Mouse (Mus musculus) intestine, embryonic 15.5 days (tissue): ENCODE data around the gene Gm13090. TPM values are rescaled to one million over a fixed set of nuclear protein-coding genes. Genes with fewer than 3 reads are reported as not detected.

Experiments used
- ATAC-seq: fragments of 200-750 bp; cut with Nextera tagmentation; 2 replicates; pipeline ENCODE4 v1.8.0; 2017; ENCODE audit warnings: moderate TSS enrichment, moderate library complexity
- H3K27ac ChIP-seq: fragments of 300-500 bp; sonication (generic); 2 replicates; pipeline ENCODE4 v1.5.1; 2015; ENCODE audit warnings: mild to moderate bottlenecking, inconsistent platforms
- H3K27me3 ChIP-seq: fragments of 300-500 bp; sonication (generic); replicated peaks from 2 replicates; pipeline ENCODE4 v1.6.1; 2015; ENCODE audit warnings: inconsistent platforms
- H3K36me3 ChIP-seq: fragments of 300-500 bp; sonication (generic); 2 replicates; pipeline ENCODE4 v1.6.1; 2015; ENCODE audit warnings: inconsistent platforms
- H3K4me1 ChIP-seq: fragments of 300-500 bp; sonication (generic); replicated peaks from 2 replicates; pipeline ENCODE4 v1.6.1; 2015; ENCODE audit warnings: inconsistent platforms
- H3K4me2 ChIP-seq: fragments of 300-500 bp; sonication (generic); replicated peaks from 2 replicates; pipeline ENCODE4 v1.6.1; 2015; ENCODE audit warnings: mild to moderate bottlenecking, inconsistent platforms
- H3K4me3 ChIP-seq: fragments of 300-500 bp; sonication (generic); replicated peaks from 2 replicates; pipeline ENCODE4 v1.5.1; 2015; ENCODE audit warnings: inconsistent platforms
- H3K9ac ChIP-seq: fragments of 300-500 bp; sonication (generic); 2 replicates; pipeline ENCODE4 v1.6.1; 2015; ENCODE audit warnings: inconsistent platforms
- H3K9me3 ChIP-seq: fragments of 300-500 bp; sonication (generic); 2 replicates; pipeline ENCODE4 v1.6.1; 2016; ENCODE audit warnings: inconsistent platforms
- WGBS: fragments of 180-500 bp; shearing (Covaris S2); methylation state at CpG from one replicate; pipeline ENCODE4 v1.1.7; 2015; 5-methylcytosine and 5-hydroxymethylcytosine counted together
- polyA plus RNA-seq: library from polyadenylated mRNA; unstranded; fragments of >200 nt; fragmentation: Nextera tagmentation; extraction: Ambion mirVana; gene quantifications from 2 replicates; pipeline ENCODE4 v1.2.1, GENCODE M21; 2015

Gene Gm13090
- polyA plus RNA-seq, 1 experiment from 2014 or later, result not detected

GRCm38 (mm10) chr4:151129725-151130557, 40.6 kb downstream of the Gm13090 start:
- 70% methylated on average over 16 of the region's 16 CpGs for WGBS

GRCm38 (mm10) chr4:151130756-151131490, 41.6 kb downstream of the Gm13090 start:
- peak; percentile 18; the same call in 1 of the 2 replicates for ATAC-seq
- no peak overlapping the region for H3K4me2 ChIP-seq
- peaks cover 18% of the 10 kb centered on the region; the same call in 1 of the 2 replicates for H3K4me1 ChIP-seq
- H3K36me3 ChIP-seq, result no peaks in the 10 kb centered on the region
- no peak overlapping the region for H3K9ac ChIP-seq
- H3K27me3 ChIP-seq, result 0 out of 2 replicates have a peak, but pooled peaks cover 3% of the 10 kb centered on the region
- no peak overlapping the region for H3K4me3 ChIP-seq
- no peak overlapping the region for H3K27ac ChIP-seq
- WGBS, result 54% methylated on average over 9 of the region's 9 CpGs
- H3K9me3 ChIP-seq, result no peaks in the 10 kb centered on the region

More at GRCm38 (mm10) chr4:151129725-151130557, 40.6 kb downstream of the Gm13090 start:
- no peak overlapping the region for H3K4me3 ChIP-seq
- no peak overlapping the region for H3K27ac ChIP-seq
- peak overlapping the region; percentile 100 for H3K4me2 ChIP-seq
- H3K36me3 ChIP-seq, result no peaks in the 10 kb centered on the region
- 0 out of 2 replicates have a peak, but pooled peaks cover 3% of the 10 kb centered on the region for H3K27me3 ChIP-seq
- H3K9ac ChIP-seq, result no peak overlapping the region
- no peaks in the 10 kb centered on the region for H3K9me3 ChIP-seq
- peaks cover 18% of the 10 kb centered on the region; the same call in 1 of the 2 replicates for H3K4me1 ChIP-seq
- no peak for ATAC-seq

GRCm38 (mm10) chr4:151132493-151132892, 43.1 kb downstream of the Gm13090 start:
- ATAC-seq, result no peak
- Histone ChIP-seq H3K9ac (no peak overlapping the region), H3K4me2 (no peak overlapping the region), H3K4me3 (no peak overlapping the region), H3K9me3 (no peaks in the 10 kb centered on the region), H3K36me3 (no peaks in the 10 kb centered on the region), H3K27me3 (0 out of 2 replicates have a peak, but pooled peaks cover 3% of the 10 kb centered on the region), H3K4me1 (peaks cover 18% of the 10 kb centered on the region; the same call in 1 of the 2 replicates), H3K27ac (no peak overlapping the region)
- 56% methylated on average over 9 of the region's 9 CpGs for WGBS

GRCm38 (mm10) chr4:151133760-151134159, 44.4 kb downstream of the Gm13090 start:
- no peaks in the 10 kb centered on the region for H3K9me3 ChIP-seq
- H3K27ac ChIP-seq, result no peak overlapping the region
- no peak overlapping the region for H3K9ac ChIP-seq
- no peak for ATAC-seq
- WGBS, result 57% methylated on average over 4 of the region's 4 CpGs
- no peak overlapping the region for H3K4me3 ChIP-seq
- H3K27me3 ChIP-seq, result 0 out of 2 replicates have a peak, but pooled peaks cover 3% of the 10 kb centered on the region
- H3K4me1 ChIP-seq, result peaks cover 18% of the 10 kb centered on the region
- H3K36me3 ChIP-seq, result no peaks in the 10 kb centered on the region
- H3K4me2 ChIP-seq, result no peak overlapping the region

GRCm38 (mm10) chr4:151135491-151135890, 46.1 kb downstream of the Gm13090 start:
- no peak overlapping the region for H3K9ac ChIP-seq
- 79% methylated on average over 8 of the region's 8 CpGs for WGBS
- H3K4me1 ChIP-seq, result peaks cover 24% of the 10 kb centered on the region
- H3K27ac ChIP-seq, result no peak overlapping the region
- H3K4me3 ChIP-seq, result no peak overlapping the region
- H3K4me2 ChIP-seq, result no peak overlapping the region
- ATAC-seq, result no peak
- peaks cover 10% of the 10 kb centered on the region for H3K27me3 ChIP-seq
- no peaks in the 10 kb centered on the region for H3K9me3 ChIP-seq
- H3K36me3 ChIP-seq, result no peaks in the 10 kb centered on the region

GRCm38 (mm10) chr4:151137701-151138100, 48.3 kb downstream of the Gm13090 start:
- ATAC-seq, result no peak
- Histone ChIP-seq H3K27me3 (peaks cover 11% of the 10 kb centered on the region), H3K27ac (no peak overlapping the region), H3K36me3 (no peaks in the 10 kb centered on the region), H3K4me3 (no peak overlapping the region), H3K9me3 (no peaks in the 10 kb centered on the region), H3K4me2 (no peak overlapping the region), H3K9ac (no peak overlapping the region), H3K4me1 (peaks cover 26% of the 10 kb centered on the region)
- 60% methylated on average over 5 of the region's 5 CpGs for WGBS

GRCm38 (mm10) chr4:151138135-151138534, 48.8 kb downstream of the Gm13090 start:
- Histone ChIP-seq H3K4me1 (peaks cover 26% of the 10 kb centered on the region), H3K4me2 (no peak overlapping the region), H3K27me3 (peaks cover 11% of the 10 kb centered on the region), H3K9ac (no peak overlapping the region), H3K9me3 (no peaks in the 10 kb centered on the region), H3K36me3 (no peaks in the 10 kb centered on the region), H3K4me3 (no peak overlapping the region), H3K27ac (no peak overlapping the region)
- 11% methylated on average over 10 of the region's 10 CpGs for WGBS
- ATAC-seq, result peak; percentile 48

- no peak overlapping the region for H3K4me3 ChIP-seq
Measured at GRCm38 (mm10) chr4:151138586-151138985, 49.2 kb downstream of the Gm13090 start.

GRCm38 (mm10) chr4:151139053-151139840, 49.9 kb downstream of the Gm13090 start:
- Histone ChIP-seq H3K4me2 (peak overlapping the region; percentile 47), H3K27ac (no peak overlapping the region), H3K4me1 (peaks cover 26% of the 10 kb centered on the region), H3K36me3 (no peaks in the 10 kb centered on the region), H3K27me3 (peaks cover 11% of the 10 kb centered on the region), H3K9ac (no peak overlapping the region), H3K4me3 (no peak overlapping the region), H3K9me3 (no peaks in the 10 kb centered on the region)
- WGBS, result 9% methylated on average over 20 of the region's 20 CpGs
- ATAC-seq, result peak; percentile 54

More at GRCm38 (mm10) chr4:151138586-151138985, 49.2 kb downstream of the Gm13090 start:
- peaks cover 26% of the 10 kb centered on the region for H3K4me1 ChIP-seq
- no peak overlapping the region for H3K4me2 ChIP-seq
- no peak for ATAC-seq
- no peak overlapping the region for H3K9ac ChIP-seq
- H3K27ac ChIP-seq, result no peak overlapping the region
- 24% methylated on average over 2 of the region's 2 CpGs for whole genome bisulfite sequencing
- H3K27me3 ChIP-seq, result peaks cover 11% of the 10 kb centered on the region
- no peaks in the 10 kb centered on the region for H3K9me3 ChIP-seq
- no peaks in the 10 kb centered on the region for H3K36me3 ChIP-seq

GRCm38 (mm10) chr4:151140368-151140982, 51.1 kb downstream of the Gm13090 start:
- 3% methylated on average over 20 of the region's 20 CpGs for WGBS
- peaks cover 11% of the 10 kb centered on the region for H3K27me3 ChIP-seq
- no peaks in the 10 kb centered on the region for H3K36me3 ChIP-seq
- H3K27ac ChIP-seq, result no peak overlapping the region
- no peaks in the 10 kb centered on the region for H3K9me3 ChIP-seq
- H3K4me3 ChIP-seq, result no peak overlapping the region
- H3K4me2 ChIP-seq, result no peak overlapping the region; the same call in 1 of the 2 replicates
- H3K4me1 ChIP-seq, result peaks cover 26% of the 10 kb centered on the region
- no peak for ATAC-seq
- H3K9ac ChIP-seq, result no peak overlapping the region
